Mouse (Mus musculus) liver, embryonic 11.5 days (tissue): ENCODE results near the gene Sorcs2. TPM values are rescaled to one million over a fixed set of nuclear protein-coding genes. Genes with fewer than 3 reads are reported as not detected.

ENCODE experiments used
- ATAC-seq: fragments of 200-750 bp; cut with Nextera tagmentation; replicated peaks from 2 replicates; pipeline ENCODE4 v1.8.0; 2017; ENCODE audit warnings: moderate number of reproducible peaks, mild to moderate bottlenecking, moderate TSS enrichment, moderate library complexity; ENCODE audit not compliant: low FRiP score
- DNase-seq: peaks from one replicate; pipeline ENCODE4 v3.0.0-alpha.2; 2017; ENCODE audit warnings: low spot score
- H3K27ac ChIP-seq: fragments of 300-500 bp; sonication (generic); 2 replicates; pipeline ENCODE4 v1.5.1; 2014; ENCODE audit warnings: mild to moderate bottlenecking, low read depth, low read length, control low read depth
- H3K27me3 ChIP-seq: fragments of 300-500 bp; sonication (generic); replicated peaks from 2 replicates; pipeline ENCODE4 v1.6.1; 2014; ENCODE audit warnings: low read length, mixed read lengths; ENCODE audit not compliant: control insufficient read depth, insufficient read depth
- H3K36me3 ChIP-seq: fragments of 300-500 bp; sonication (generic); 2 replicates; pipeline ENCODE4 v1.6.1; 2014; ENCODE audit warnings: mild to moderate bottlenecking, low read length, moderate library complexity, mixed read lengths; ENCODE audit not compliant: control insufficient read depth, insufficient read depth
- H3K4me1 ChIP-seq: fragments of 300-500 bp; sonication (generic); replicated peaks from 2 replicates; pipeline ENCODE4 v1.6.1; 2014; ENCODE audit warnings: low read length, mixed read lengths; ENCODE audit not compliant: control insufficient read depth, insufficient read depth
- H3K4me2 ChIP-seq: fragments of 300-500 bp; sonication (generic); 2 replicates; pipeline ENCODE4 v1.6.1; 2014; ENCODE audit warnings: mild to moderate bottlenecking, control low read depth, moderate library complexity
- H3K4me3 ChIP-seq: fragments of 300-500 bp; sonication (generic); 2 replicates; pipeline ENCODE4 v1.5.1; 2014; ENCODE audit warnings: low read depth, low read length, control low read depth
- H3K9ac ChIP-seq: fragments of 300-500 bp; sonication (generic); 2 replicates; pipeline ENCODE4 v1.6.1; 2014; ENCODE audit warnings: low read depth, low read length, control low read depth
- H3K9me3 ChIP-seq: fragments of 300-500 bp; sonication (generic); 2 replicates; pipeline ENCODE4 v1.6.1; 2016; ENCODE audit warnings: low read length, inconsistent platforms, mixed read lengths; ENCODE audit not compliant: control insufficient read depth
- WGBS: fragments of 180-500 bp; shearing (Covaris S2); extraction: QIAGEN DNeasy Blood & Tissue Kit; methylation state at CpG from one replicate; pipeline ENCODE4 v1.1.7; 2014; 5-methylcytosine and 5-hydroxymethylcytosine counted together
- polyA plus RNA-seq: library from polyadenylated mRNA; unstranded; fragments of >200 nt; fragmentation: Nextera tagmentation; extraction: Ambion mirVana; gene quantifications from 2 replicates; pipeline ENCODE4 v1.2.1, GENCODE M21; 2014

Sorcs2 gene
- polyA plus RNA-seq, 1 experiment from 2014 or later, result 2.2 TPM

GRCm38 (mm10) chr5:36124993-36125392 lies 272.9 kb downstream of the Sorcs2 start:
- no peak for ATAC-seq
- Histone ChIP-seq H3K9ac (no peak overlapping the region), H3K27me3 (no peaks in the 10 kb centered on the region), H3K9me3 (no peaks in the 10 kb centered on the region), H3K4me1 (peaks cover 3% of the 10 kb centered on the region; the same call in 1 of the 2 replicates), H3K27ac (no peak overlapping the region), H3K4me2 (no peak overlapping the region), H3K36me3 (no peaks in the 10 kb centered on the region), H3K4me3 (no peak overlapping the region)
- WGBS, result 80% methylated on average over 6 of the region's 6 CpGs
- DNase-seq, result no peak

GRCm38 (mm10) chr5:36122987-36123386 lies 275.0 kb downstream of the Sorcs2 start:
- no peak overlapping the region for H3K4me2 ChIP-seq
- H3K9me3 ChIP-seq, result no peaks in the 10 kb centered on the region
- 73% methylated on average over 10 of the region's 10 CpGs for WGBS
- H3K27ac ChIP-seq, result no peak overlapping the region
- no peak overlapping the region for H3K9ac ChIP-seq
- no peak overlapping the region for H3K4me3 ChIP-seq
- no peak for DNase-seq
- H3K36me3 ChIP-seq, result no peaks in the 10 kb centered on the region
- H3K4me1 ChIP-seq, result peaks cover 3% of the 10 kb centered on the region; the same call in 1 of the 2 replicates
- ATAC-seq, result no peak
- no peaks in the 10 kb centered on the region for H3K27me3 ChIP-seq

- Histone ChIP-seq H3K36me3 (no peaks in the 10 kb centered on the region), H3K9me3 (no peaks in the 10 kb centered on the region), H3K4me2 (no peak overlapping the region), H3K27ac (no peak overlapping the region), H3K4me1 (peaks cover 3% of the 10 kb centered on the region; the same call in 1 of the 2 replicates), H3K27me3 (no peaks in the 10 kb centered on the region), H3K4me3 (no peak overlapping the region), H3K9ac (no peak overlapping the region)
- DNase-seq (no peak), ATAC-seq (no peak)
- WGBS, result 40% methylated on average over 3 of the region's 3 CpGs
Measured at GRCm38 (mm10) chr5:36120931-36121341, 277.0 kb downstream of the Sorcs2 start.

GRCm38 (mm10) chr5:36118061-36118460 lies 279.9 kb downstream of the Sorcs2 start:
- no peak overlapping the region for H3K4me3 ChIP-seq
- H3K27ac ChIP-seq, result no peak overlapping the region
- DNase-seq (no peak), ATAC-seq (no peak)
- H3K9me3 ChIP-seq, result no peaks in the 10 kb centered on the region
- no peaks in the 10 kb centered on the region for H3K27me3 ChIP-seq
- H3K4me1 ChIP-seq, result peaks cover 3% of the 10 kb centered on the region; the same call in 1 of the 2 replicates
- H3K4me2 ChIP-seq, result no peak overlapping the region
- H3K9ac ChIP-seq, result no peak overlapping the region
- WGBS, result 55% methylated on average over 5 of the region's 5 CpGs
- no peaks in the 10 kb centered on the region for H3K36me3 ChIP-seq

GRCm38 (mm10) chr5:36115519-36115918 lies 282.4 kb downstream of the Sorcs2 start:
- Histone ChIP-seq H3K4me3 (no peak overlapping the region), H3K27ac (no peak overlapping the region), H3K36me3 (no peaks in the 10 kb centered on the region), H3K9ac (no peak overlapping the region), H3K4me2 (no peak overlapping the region), H3K4me1 (no peaks in the 10 kb centered on the region), H3K27me3 (no peaks in the 10 kb centered on the region), H3K9me3 (no peaks in the 10 kb centered on the region)
- 67% methylated on average over 7 of the region's 7 CpGs for WGBS
- ATAC-seq, result no peak
- DNase-seq, result no peak

- ATAC-seq (no peak), DNase-seq (no peak)
- H3K36me3 ChIP-seq, result no peaks in the 10 kb centered on the region
- no peaks in the 10 kb centered on the region for H3K9me3 ChIP-seq
- 51% methylated on average over 2 of the region's 2 CpGs for WGBS
- no peaks in the 10 kb centered on the region for H3K27me3 ChIP-seq
- H3K4me2 ChIP-seq, result no peak overlapping the region
- no peaks in the 10 kb centered on the region for H3K4me1 ChIP-seq
- H3K4me3 ChIP-seq, result no peak overlapping the region
- H3K9ac ChIP-seq, result no peak overlapping the region
- H3K27ac ChIP-seq, result no peak overlapping the region
Measured at GRCm38 (mm10) chr5:36113696-36114095, 284.2 kb downstream of the Sorcs2 start.

GRCm38 (mm10) chr5:36112696-36113095 lies 285.2 kb downstream of the Sorcs2 start:
- WGBS, result 69% methylated on average over 6 of the region's 6 CpGs
- H3K4me1 ChIP-seq, result no peaks in the 10 kb centered on the region
- no peak overlapping the region for H3K9ac ChIP-seq
- DNase-seq (no peak), ATAC-seq (no peak)
- no peak overlapping the region for H3K4me2 ChIP-seq
- no peaks in the 10 kb centered on the region for H3K27me3 ChIP-seq
- H3K9me3 ChIP-seq, result no peaks in the 10 kb centered on the region
- H3K27ac ChIP-seq, result no peak overlapping the region
- no peak overlapping the region for H3K4me3 ChIP-seq
- no peaks in the 10 kb centered on the region for H3K36me3 ChIP-seq

GRCm38 (mm10) chr5:36111516-36111915 lies 286.4 kb downstream of the Sorcs2 start:
- Histone ChIP-seq H3K9me3 (no peaks in the 10 kb centered on the region), H3K27me3 (no peaks in the 10 kb centered on the region), H3K4me1 (no peaks in the 10 kb centered on the region), H3K36me3 (no peaks in the 10 kb centered on the region), H3K27ac (no peak overlapping the region), H3K9ac (no peak overlapping the region), H3K4me2 (no peak overlapping the region), H3K4me3 (no peak overlapping the region)
- ATAC-seq (no peak), DNase-seq (no peak)
- WGBS, result 69% methylated on average over 3 of the region's 3 CpGs

GRCm38 (mm10) chr5:36108339-36108887 lies 289.5 kb downstream of the Sorcs2 start:
- Histone ChIP-seq H3K4me2 (no peak overlapping the region), H3K36me3 (no peaks in the 10 kb centered on the region), H3K4me1 (no peaks in the 10 kb centered on the region), H3K4me3 (no peak overlapping the region), H3K9ac (no peak overlapping the region), H3K27ac (no peak overlapping the region), H3K9me3 (no peaks in the 10 kb centered on the region), H3K27me3 (no peaks in the 10 kb centered on the region)
- WGBS, result 80% methylated on average over 4 of the region's 4 CpGs
- ATAC-seq (no peak), DNase-seq (no peak)
